Mouse (Mus musculus) retina, embryonic 14.5 days (tissue): ENCODE measurements around the gene Map3k21.

ENCODE experiments used
- DNase-seq: peaks from one replicate; pipeline ENCODE4 v3.0.0-alpha.2; 2015; ENCODE audit warnings: low spot score

Map3k21 gene

DNA sequence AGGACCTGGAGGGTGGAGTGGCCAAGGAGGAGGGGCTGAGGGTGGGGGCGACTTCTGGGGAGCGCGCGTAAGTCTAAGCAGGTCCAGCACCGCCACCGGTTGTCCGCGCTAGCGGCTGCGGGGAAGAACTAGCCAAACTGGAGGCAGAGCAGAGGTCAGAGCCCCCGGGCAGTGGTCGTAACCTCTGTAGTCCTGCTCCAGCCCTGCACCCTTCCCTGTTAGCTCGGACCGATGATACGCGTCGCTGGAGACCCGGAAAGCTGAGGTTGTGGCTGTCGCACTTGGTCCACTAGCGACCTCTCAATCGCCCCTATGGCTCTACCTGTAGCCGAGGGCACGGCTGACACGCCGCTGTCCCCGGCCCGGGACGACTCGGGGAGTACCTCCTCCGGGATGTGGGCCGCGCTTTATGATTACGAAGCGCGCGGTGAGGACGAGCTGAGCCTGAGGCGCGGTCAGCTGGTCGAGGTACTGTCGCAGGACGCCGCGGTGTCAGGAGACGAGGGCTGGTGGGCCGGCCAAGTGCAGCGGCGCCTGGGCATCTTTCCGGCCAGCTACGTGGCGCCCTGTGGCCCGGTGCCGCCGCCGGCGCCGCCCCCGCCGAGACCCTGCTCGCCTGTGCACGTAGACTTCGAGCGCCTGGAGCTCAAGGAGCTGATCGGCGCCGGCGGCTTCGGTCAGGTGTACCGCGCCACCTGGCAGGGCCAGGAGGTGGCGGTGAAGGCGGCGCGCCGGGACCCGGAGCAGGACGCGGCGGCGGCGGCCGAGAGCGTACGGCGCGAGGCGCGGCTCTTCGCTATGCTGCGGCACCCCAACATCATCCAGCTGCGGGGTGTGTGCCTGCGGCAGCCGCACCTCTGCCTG, at the start of gene Map3k21:
Map3k21 (plus strand) TSS at position 86 of the 864 bp plus-strand sequence.
- DNase-seq: peak; percentile 39

DNA sequence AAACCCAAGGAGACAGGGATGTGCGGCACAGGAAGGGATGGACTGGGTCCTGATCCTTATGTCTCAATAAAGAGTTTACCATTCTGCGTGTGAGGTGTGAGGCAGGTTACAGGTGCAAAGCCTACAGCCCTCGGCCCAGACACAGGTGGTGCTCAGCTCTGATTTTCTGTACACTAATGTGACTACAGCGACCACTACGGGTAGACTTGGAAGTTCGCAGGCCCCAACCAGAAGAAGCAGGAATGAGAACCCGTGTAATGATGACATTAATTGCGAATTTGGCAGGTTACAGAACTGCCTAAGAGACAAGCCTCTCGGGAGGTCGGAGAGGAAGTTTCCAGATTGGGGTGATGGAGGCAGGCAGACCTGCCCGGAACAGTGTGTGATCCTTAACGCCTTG, 44.1 kb upstream of the Map3k21 start:
- no peak for DNase-seq

DNA sequence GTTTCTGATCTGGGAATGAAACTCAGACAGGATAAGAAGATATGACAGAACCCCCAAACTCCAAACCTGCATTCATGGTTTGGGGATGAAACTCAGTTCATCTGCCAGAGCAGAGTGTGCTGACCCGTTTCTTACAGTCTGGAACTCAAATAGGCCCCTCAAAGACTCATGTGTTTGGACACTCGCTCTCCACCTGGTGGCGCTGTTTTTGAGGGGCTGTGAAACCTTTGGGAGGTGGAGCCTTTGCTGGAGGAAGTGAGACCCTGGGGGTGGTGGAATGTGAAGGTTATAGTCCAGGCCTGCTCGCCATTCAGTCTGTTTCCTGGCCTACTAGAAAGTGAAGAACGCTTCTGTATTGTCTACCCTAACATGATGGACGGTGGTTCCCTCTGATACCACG, 41.7 kb upstream of the Map3k21 start:
- DNase-seq: no peak

DNA sequence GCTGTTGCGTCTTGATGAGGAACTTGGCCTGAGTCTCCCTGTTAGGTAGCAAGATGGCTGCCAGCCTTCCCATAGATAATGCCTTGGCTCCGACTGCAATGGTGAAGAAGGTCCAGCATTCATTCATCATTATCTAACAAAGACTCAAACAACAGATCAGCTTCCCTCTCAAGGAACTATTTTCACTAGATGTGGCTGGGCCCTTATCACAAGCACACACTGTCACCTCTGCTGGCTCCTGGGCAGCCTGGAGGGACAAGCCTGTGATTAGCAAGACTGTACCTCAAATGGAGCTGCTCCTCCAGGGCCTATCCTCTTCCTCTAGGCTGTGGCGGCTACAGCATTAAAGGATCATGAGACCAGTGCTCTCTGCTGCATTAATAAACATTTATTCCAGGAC, 40.5 kb upstream of the Map3k21 start:
- no peak for DNase-seq

DNA sequence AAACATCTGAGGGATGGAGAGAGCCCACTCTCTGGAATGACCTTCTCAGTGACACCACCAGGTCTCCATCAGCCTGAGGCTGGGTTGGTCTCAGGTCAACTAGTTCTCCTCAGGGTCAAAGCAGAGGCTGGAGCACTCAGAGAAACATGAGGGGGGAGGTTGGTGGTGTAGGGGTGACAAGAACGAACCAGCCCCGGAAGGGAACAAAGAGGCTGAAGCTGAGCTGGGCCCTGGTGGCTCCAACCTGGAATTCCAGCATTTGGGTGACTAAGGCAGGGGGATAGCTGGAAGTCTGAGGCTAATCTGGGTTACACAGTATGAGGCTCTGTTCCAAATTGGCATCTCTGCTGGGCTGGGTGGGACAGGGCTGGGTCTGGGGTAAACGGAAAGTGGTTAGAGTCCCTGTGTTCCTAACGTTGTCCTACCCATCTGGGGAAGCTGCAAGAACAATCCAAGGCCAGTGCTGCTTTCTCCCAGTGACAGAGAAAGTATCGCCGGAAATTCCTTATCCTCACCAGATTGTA, 40.0 kb upstream of the Map3k21 start:
- no peak for DNase-seq

DNA sequence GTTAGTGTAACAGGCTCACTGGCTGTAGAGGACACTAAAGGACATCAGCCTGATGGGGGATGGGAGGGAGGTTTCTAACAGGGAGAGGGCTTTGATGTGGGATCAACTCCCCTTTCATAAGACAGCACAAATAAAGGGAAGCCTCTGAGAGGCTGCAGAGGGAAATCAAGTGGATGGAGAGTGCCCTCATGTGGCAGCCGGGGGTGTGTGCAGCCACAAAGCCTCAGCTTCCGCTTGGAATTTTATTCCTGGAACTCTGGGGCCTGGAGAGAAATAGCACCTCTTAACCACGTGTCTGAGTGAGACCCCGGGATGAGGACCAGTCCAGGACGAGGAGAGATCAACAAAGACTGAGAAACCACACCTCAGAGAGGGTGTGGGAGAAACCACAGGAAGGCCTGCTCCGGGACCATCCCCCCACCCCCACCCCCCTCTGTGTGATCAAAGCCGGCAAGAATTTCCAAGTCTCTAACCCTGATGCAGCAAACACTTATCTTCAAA, 39.4 kb upstream of the Map3k21 start:
- peak; percentile 86 for DNase-seq

DNA sequence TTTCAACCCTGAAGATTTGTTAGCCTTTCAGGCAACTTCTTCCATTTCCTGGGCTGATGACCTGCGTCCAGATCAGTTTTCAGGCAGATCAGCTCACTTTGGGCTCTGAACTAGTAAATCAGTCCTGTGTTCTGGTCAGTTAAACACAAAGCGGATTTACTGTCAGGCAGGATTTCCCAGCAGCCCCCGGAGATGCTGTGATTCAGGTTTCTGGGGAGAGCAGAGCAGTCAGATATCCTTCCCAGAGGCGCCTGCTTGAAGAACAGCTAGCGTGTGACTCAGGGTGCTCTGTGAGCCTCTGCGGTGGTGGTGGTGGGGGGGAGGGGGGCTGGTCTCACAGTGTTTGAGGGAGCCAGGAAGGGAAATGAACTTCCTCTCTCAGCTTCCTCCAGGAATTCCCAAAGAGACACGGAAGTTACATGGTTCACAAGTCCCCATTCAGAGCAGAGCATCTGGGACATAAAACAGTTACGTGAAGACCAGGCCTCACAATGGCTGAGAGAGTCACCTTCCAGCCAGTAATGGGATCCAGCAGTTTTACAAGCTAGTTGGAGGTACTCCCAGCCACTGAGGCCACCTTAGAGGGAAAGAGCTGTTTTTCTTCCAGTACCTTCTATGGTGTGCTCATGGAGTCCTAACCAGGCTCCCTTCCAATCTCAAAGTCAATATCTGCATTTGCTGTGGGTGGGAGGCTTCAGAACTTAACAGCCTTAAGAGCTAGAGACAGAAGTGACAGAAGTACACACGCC, 37.6 kb upstream of the Map3k21 start:
- DNase-seq: no peak

DNA sequence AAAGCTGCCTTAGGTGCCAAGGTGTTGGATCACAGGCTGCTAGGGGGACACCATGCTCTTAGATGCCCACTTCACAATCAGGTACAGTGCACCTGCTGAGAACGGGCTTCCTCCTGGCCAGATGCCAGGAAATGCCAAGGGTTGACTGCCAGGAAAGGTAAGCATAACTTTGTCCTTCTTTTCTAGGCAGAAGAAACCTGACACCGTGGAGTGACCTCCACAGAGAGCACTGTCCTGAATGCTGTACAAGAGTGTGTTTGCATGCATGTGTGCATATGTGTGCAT, 37.1 kb upstream of the Map3k21 start:
- no peak for DNase-seq

DNA sequence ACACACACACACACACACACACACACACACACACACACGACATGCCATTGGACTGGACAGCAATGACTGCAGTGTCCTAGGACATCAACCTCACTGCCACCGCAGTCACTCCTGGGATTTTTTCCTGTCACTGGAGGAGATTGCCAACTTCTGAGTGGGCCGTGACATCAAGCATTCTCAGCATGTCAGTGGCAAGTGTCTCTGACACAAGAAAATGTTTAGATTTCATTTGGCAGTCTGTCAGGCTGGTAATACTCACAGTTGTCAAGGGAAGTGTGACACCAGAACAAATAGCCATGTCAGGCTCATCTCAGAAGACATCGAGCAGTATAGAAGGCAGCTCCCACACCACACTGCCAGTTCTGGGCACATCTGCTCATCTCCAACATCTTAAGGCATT, 29.8 kb upstream of the Map3k21 start:
- DNase-seq: no peak

DNA sequence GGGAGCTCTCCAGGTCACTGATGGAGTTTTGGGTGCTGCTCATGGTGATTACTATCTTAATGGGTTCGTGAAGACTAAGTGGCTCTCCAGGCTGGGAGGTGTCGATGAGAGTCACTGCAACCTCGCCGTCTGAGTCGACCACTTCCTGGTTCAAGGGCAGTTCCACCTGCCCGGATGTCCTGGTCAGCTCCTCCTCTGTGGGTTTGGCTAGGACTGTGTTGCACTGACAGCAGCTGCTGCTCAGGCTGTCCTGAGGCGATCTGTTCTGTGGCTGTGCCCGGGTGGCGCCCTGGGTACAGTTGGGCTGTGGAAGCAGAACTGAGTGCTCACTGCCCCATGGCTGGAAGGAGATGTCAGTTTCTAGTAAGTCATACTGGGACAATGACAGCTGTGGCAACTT, 22.7 kb upstream of the Map3k21 start:
- no peak for DNase-seq

DNA sequence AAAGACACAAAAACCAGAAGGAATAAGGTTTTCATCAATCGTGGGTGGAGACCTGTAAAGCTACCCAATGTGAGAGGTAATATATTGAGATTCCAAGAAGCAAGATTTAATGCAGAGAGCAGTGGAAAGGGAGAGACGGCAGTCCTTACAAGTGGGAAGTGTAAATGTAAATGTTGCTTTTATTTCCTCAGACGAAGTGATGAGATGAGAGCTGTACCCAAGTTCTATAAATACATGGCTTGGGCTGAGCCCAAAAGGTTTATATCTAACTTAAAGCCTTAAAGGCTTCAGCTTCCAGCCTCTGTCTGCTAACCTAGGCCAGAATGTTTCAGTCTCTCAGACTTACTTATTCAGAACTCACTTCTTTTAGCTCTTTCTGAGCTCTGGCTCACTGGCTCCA, 20.3 kb upstream of the Map3k21 start:
- no peak for DNase-seq

DNA sequence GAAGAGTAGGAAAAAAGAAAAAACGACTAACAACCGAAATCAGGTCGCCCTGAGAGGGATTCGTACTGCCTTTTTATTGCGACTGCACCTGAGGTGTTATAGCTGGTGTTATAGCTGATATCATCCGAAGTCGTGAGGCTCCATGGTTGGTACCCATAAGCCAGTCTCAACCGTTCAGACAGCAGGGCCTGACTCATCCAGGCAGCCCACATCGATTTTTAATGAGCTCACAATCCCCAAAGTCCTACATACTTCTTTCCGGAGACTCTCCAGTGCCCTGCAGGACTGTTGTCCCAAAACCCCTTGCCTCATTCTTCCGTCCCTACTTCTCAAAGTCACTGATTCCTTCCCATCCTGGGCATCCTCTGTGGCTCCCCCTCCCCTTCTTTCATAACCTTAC, 12.9 kb upstream of the Map3k21 start:
- DNase-seq: no peak

DNA sequence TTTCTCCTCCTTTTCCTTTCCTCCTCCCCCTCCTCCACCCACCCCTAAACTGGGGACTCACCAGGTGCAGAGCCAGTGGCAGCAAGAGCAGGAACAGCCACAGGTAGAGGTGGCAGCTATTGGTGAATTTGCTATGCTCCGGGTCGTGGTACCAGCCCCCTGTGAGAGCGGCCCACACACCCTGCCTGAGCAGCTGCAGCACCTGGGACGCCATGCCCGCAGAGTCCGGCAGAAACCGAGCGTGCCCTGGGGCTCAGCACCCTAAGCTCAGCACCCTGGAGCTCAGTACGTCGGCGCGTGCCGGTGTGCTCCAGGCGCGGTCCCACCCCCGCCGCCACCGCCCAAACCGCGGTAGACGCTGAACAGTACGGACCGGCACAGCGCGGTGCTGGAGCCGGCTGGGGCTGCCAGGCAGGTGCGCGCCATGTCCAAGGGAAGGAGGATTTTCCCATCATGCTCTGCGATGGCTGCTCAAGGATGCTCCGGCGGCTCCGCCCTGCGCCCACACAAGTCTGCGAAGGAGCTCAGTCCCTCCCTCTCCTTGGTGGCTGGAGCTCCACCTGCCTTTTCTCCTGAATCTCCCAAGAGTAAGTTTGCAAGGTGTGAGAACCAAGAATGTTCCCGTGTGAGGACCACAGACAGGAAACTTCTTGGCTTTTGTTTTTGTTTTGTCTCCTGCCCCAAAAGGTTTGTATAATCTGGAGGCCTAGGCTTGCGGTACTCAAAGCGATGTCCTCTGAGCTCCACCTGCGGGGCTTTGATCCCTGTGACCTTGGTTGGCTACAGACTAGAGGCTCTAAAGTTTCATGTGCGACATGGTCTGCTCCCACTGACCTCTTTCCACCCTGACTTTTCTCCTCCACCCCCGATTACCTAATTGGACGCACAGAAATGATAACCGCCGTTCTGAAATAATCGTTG, 12.1 kb upstream of the Map3k21 start, which contains the start of gene Pcnx2:
Pcnx2 (minus strand) TSS at position 450 of the 921 bp plus-strand sequence.
- DNase-seq: peak; percentile 57

DNA sequence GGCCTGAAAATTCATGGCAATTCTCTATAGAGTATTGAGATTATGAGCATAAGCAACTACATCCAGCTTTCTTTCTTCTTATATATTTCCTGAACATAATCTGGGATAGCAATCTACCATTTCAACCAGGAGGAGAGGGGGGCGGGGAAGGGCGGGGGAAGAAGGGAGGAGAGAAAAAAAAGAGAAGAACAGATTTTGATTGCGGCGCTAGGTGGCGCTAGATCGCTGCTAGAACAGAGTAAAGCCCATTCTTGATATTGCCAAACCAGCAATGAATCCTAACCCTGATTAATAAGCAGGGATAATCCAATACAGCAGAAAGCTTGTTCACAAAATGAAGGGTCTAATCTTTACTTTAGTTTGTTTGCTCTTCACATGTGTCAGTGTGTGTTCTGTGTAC, 11.4 kb upstream of the Map3k21 start:
- DNase-seq: peak; percentile 88

DNA sequence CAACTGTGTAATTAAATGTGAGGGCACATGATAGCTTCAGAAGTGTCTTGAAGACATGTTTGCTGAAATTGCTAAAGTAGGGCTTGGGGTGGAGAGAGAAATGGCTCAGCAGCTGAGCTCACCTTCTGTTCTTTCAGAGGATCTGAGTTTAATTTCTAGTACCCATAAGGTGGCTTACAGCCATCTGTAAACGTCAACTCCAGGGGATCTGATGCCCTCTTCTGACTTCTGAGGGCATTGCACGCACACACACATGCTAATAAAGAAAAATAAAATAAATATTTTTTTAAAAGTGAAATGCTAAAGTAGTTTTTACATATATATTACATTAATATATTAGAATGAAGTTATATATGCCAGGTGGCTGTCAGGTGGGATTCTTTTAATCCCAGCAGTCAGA, 9.1 kb upstream of the Map3k21 start:
- no peak for DNase-seq

DNA sequence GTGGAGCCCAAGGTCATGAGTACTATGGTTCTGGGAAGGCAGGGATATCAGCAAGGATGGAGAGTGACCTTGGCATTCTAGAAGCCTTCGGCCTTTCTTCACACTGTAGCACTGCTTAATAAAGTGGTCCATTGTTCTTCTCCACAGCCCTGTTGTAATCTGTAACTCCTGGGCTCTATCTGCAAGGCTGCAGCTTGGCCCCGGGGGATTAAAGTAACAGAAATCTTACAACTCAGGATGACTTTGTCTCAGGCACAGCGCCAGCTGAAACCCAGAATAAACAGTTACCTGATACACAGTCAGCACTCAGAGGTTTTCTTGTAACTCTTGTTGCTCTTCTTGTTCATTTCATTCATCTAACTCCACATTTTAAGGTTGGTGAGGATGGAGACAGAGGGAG, 7.7 kb upstream of the Map3k21 start:
- DNase-seq: no peak

DNA sequence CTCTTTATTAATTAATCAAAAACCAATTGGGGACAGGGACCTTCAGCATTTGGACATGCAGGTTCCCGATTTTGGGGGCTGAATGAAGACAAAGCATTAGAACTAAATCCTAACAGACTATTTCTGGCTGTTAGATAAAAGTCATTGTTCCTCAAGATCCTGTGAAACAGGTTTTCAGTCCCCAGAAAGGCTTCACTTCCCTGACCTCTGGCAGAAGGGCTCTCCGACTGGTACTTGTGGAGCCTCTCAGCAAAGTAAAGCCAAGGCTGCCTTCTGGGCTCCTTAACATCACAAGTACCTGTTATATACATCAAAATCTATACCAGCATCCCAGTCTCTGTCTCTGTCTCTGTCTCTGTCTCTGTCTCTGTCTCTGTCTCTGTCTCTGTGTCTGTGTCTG, 4.9 kb upstream of the Map3k21 start:
- DNase-seq: no peak

DNA sequence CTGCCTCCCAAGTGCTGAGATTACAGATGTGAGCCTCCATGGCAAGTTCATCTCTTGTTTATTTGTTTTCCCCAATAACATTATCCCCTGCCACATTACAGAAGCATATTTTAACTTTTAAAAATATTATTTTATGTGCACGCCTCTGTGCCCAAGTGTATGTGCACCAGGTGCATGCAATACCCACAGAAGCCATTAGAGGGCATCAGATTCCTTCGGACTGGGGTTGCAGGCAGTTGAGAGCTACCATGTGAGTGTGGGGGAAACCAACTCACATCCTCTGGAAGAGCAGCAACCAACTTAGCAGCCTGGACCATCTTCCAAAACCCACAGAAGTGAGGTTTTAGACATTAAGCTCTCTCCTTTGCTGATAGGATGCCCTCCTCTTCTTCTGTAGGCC, 2.9 kb upstream of the Map3k21 start:
- DNase-seq: no peak

DNA sequence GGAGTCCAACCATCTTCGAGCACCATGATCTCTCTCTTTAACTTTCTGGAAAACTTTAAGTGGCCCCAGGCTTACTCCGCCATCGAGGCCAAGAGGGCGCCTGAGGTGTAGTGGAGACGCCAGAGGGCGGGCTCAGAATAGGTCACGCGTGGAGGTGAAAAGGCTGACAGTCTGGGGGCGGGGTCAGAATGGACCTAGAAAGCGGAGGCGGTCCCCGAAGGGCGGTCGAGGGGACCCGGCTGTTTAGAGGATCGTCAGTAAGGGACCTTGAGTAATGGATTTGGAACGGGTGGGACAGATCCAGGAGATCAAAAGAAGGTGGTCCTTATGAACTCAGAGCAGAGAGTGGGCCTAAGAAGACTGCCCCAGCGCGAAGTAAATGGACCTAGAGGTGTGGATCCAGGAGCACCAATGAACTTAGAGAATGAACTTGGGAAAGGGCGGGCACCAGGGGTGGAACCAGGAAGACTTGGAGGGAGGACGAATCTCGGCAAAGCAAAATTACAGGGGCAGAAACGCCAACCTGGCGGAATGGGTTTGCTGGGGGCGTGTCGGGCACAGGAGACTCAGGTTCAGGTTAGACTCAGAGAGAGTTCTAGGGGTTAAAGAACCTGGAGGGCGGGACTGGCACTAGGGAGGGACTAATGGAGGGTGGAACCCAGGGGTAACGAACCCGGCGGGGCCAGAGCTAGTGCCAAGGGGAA, 437 bp upstream of the Map3k21 start:
- no peak for DNase-seq

DNA sequence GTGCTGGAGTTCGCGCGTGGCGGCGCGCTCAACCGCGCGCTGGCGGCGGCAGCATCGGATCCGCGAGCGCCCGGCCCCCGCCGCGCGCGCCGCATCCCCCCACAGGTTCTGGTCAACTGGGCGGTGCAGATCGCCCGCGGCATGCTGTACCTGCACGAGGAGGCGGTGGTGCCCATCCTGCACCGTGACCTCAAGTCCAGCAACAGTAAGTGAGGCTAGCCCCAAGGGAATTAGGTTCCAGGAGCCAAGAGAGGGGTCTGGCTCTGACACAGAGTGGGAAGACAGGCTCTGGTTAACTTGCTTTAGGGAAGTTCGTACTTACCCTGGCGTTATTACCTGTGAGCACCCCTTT, 955 bp downstream of the Map3k21 start:
- no peak for DNase-seq

DNA sequence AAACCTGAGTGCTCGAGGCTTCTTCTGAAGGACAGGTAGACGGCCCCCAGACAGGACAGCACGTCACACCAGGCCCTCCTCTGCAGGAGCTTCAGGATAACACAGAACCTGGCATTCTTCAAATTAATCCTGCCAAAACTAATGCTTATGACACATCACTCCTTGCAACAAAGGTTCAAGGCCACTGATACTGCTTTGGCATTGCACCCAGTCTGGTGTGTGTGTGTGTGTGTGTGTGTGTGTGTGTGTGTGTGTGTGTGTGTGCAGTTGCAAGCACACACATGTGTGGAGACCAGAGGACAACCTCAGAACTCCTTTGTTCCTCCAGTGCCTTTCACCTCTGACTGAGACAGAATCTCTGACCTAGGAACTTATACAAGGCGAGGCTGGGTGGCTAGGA, 3.0 kb downstream of the Map3k21 start:
- DNase-seq: no peak

DNA sequence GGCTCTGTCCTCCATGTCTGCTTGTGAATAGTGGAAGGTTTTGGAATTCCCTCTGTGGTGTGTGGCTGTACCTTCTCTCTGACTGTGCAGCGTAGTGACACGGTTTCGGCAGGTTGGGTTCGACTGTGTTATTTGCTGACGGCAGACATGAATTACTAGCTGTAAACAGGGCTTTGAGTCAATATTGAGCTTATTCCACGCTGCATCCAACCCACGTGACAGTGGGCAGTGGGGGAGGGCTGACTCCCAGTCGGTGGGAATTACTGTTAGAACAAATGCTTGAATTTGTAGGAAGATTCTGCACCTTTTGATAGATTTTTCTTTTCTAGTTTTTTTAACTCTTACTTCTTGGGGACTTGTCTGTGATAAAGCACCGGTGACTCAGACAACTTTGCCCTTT, 4.1 kb downstream of the Map3k21 start:
- no peak for DNase-seq
